Mouse (Mus musculus) liver (tissue): ENCODE data around the gene Zfp867.
A peak's percentile ranks its signal among the peaks of the same experiment; 100 is the strongest.

Source experiments
- DNase-seq: peaks from one replicate; pipeline ENCODE4 v3.0.0-alpha.2; 2020; ENCODE audit warnings: mixed read lengths

The Zfp867 gene

GRCm38 (mm10) chr11:59456891-59457290 is 15.4 kb downstream of the Zfp867 start:
- no peak for DNase-seq

GRCm38 (mm10) chr11:59456346-59456745 is 15.9 kb downstream of the Zfp867 start:
- DNase-seq = no peak

GRCm38 (mm10) chr11:59451086-59451485 is 21.2 kb downstream of the Zfp867 start, which contains the start of gene Snap47:
Gene Snap47 (minus strand): TSS chr11:59451186.
- no peak for DNase-seq

- DNase-seq = peak; percentile 51
Measured at GRCm38 (mm10) chr11:59450230-59450771, 22.0 kb downstream of the Zfp867 start.

GRCm38 (mm10) chr11:59449741-59450229 is 22.5 kb downstream of the Zfp867 start, which contains the start of gene Jmjd4:
Gene Jmjd4 (plus strand): TSS chr11:59450045.
- peak; percentile 92 for DNase-seq

GRCm38 (mm10) chr11:59443102-59443501 is 29.2 kb downstream of the Zfp867 start:
- DNase-seq = no peak

- no peak for DNase-seq
Measured at GRCm38 (mm10) chr11:59437954-59438353, 34.3 kb downstream of the Zfp867 start.

GRCm38 (mm10) chr11:59432261-59432660 is 40.0 kb downstream of the Zfp867 start:
- no peak for DNase-seq

- DNase-seq = no peak
Measured at GRCm38 (mm10) chr11:59429959-59430358, 42.3 kb downstream of the Zfp867 start.

- no peak for DNase-seq
Measured at GRCm38 (mm10) chr11:59428057-59428660, 44.1 kb downstream of the Zfp867 start.

GRCm38 (mm10) chr11:59425671-59426101 is 46.6 kb downstream of the Zfp867 start:
- peak; percentile 20 for DNase-seq

- no peak for DNase-seq
Measured at GRCm38 (mm10) chr11:59423010-59423588, 49.2 kb downstream of the Zfp867 start.

- no peak for DNase-seq
Measured at GRCm38 (mm10) chr11:59421967-59422366, 50.3 kb downstream of the Zfp867 start.

GRCm38 (mm10) chr11:59421436-59421835 is 50.8 kb downstream of the Zfp867 start:
- DNase-seq = peak; percentile 26

- peak; percentile 30 for DNase-seq
Measured at GRCm38 (mm10) chr11:59418708-59419107, 53.6 kb downstream of the Zfp867 start.

GRCm38 (mm10) chr11:59412999-59413863 is 59.0 kb downstream of the Zfp867 start:
- no peak for DNase-seq

- DNase-seq = no peak
Measured at GRCm38 (mm10) chr11:59412058-59412457, 60.2 kb downstream of the Zfp867 start.
